Mouse (Mus musculus) heart, adult 2 months (tissue): Measurements from ENCODE around the gene Cfap77. TPM values are rescaled to one million over a fixed set of nuclear protein-coding genes. Genes with fewer than 3 reads are reported as not detected.

Source experiments
- DNase-seq, 2 experiments: peaks; one replicate each; pipeline ENCODE4 v3.0.0; 2021
- H3K27ac ChIP-seq: fragments of 200-600 bp; 2 replicates; pipeline ENCODE4 v1.8.1; 2022
- H3K27me3 ChIP-seq: fragments of 200-500 bp; 2 replicates; pipeline ENCODE4 v1.6.1; 2012; ENCODE audit warnings: mild to moderate bottlenecking, low read length, inconsistent platforms, mixed read lengths; ENCODE audit not compliant: control insufficient read depth, insufficient read depth
- H3K36me3 ChIP-seq: fragments of 200-500 bp; 2 replicates; pipeline ENCODE4 v1.6.1; 2012; ENCODE audit warnings: low read length, inconsistent platforms; ENCODE audit not compliant: control insufficient read depth, insufficient read depth
- H3K4me1 ChIP-seq: fragments of 200-500 bp; 2 replicates; pipeline ENCODE4 v1.6.1; 2011; ENCODE audit warnings: low read length; ENCODE audit not compliant: control insufficient read depth, insufficient read depth
- H3K4me3 ChIP-seq: fragments of 200-600 bp; 2 replicates; pipeline ENCODE4 v1.8.1; 2022
- H3K79me2 ChIP-seq: fragments of 200-500 bp; replicated peaks from 2 replicates; pipeline ENCODE4 v1.6.1; 2012; ENCODE audit warnings: mild to moderate bottlenecking, inconsistent platforms, low read length, moderate library complexity, mixed read lengths; ENCODE audit not compliant: control insufficient read depth, insufficient read depth
- H3K9ac ChIP-seq: fragments of 200-500 bp; 2 replicates; pipeline ENCODE4 v1.6.1; 2012; ENCODE audit warnings: low read depth, mild to moderate bottlenecking, control low read depth, inconsistent platforms, low read length, mixed read lengths
- CTCF ChIP-seq: fragments of 200-600 bp; IDR thresholded peaks from 2 replicates; pipeline ENCODE4 v1.8.1; 2022; ENCODE audit warnings: antibody characterized with exemption, mild to moderate bottlenecking, moderate library complexity
- EP300 ChIP-seq: fragments of 200-500 bp; IDR thresholded peaks from 2 replicates; pipeline ENCODE4 v1.6.1; 2011; ENCODE audit warnings: low read depth, low read length, control low read depth; ENCODE audit not compliant: insufficient read depth
- POLR2A ChIP-seq: fragments of 200-500 bp; IDR thresholded peaks from 2 replicates; pipeline ENCODE4 v1.6.1; 2011; ENCODE audit warnings: mild to moderate bottlenecking, low read depth, low read length, control low read depth; ENCODE audit not compliant: insufficient read depth
- WGBS: fragments of 180-500 bp; shearing (Covaris S2); methylation state at CpG from one replicate; pipeline ENCODE4 v1.1.7; 2018; 5-methylcytosine and 5-hydroxymethylcytosine counted together
- intact Hi-C: fragments of 180-260 bp; cut with DNase I; formaldehyde crosslinking; loops from one replicate; pipeline ENCODE4 v1.15.1; 2025
- polyA plus RNA-seq: library from polyadenylated mRNA; depleted of rRNA; stranded (reverse); fragments of >200 nt; gene quantifications from 2 replicates; pipeline ENCODE4 v1.2.3, GENCODE M21; 2012
- total RNA-seq, 2 experiments: library from RNA; stranded (reverse); gene quantifications; 2 replicates each; pipeline ENCODE4 v1.2.3; 2021

The Cfap77 gene
- total and polyA plus RNA-seq, 3 experiments, result 0.39 TPM; not detected in 2

GRCm38 (mm10) chr2:28904786-28905185 lies 150.1 kb downstream of the Cfap77 start:
- TF ChIP-seq CTCF (no peak), POLR2A (no peak), EP300 (no peak)
- whole genome bisulfite sequencing, result 81% methylated on average over 9 of the region's 9 CpGs
- Histone ChIP-seq H3K27ac (no peak overlapping the region), H3K27me3 (peaks cover 10% of the 10 kb centered on the region), H3K4me3 (no peak overlapping the region), H3K36me3 (no peaks in the 10 kb centered on the region), H3K79me2 (no peaks in the 10 kb centered on the region), H3K4me1 (no peaks in the 10 kb centered on the region; the same call in 1 of the 2 replicates), H3K9ac (no peak overlapping the region)
- intact Hi-C loops, result no loop called here
- DNase-seq, result no peak

- no peaks in the 10 kb centered on the region for H3K36me3 ChIP-seq
- DNase-seq, result no peak
- H3K4me3 ChIP-seq, result no peak overlapping the region
- no peak overlapping the region for H3K27ac ChIP-seq
- TF ChIP-seq EP300 (no peak), CTCF (no peak), POLR2A (no peak)
- no peak overlapping the region for H3K9ac ChIP-seq
- WGBS, result 90% methylated on average over 5 of the region's 5 CpGs
- H3K4me1 ChIP-seq, result no peaks in the 10 kb centered on the region; the same call in 1 of the 2 replicates
- H3K27me3 ChIP-seq, result peaks cover 1% of the 10 kb centered on the region; the same call in 1 of the 2 replicates
- intact Hi-C loops, result no loop called here
- no peaks in the 10 kb centered on the region for H3K79me2 ChIP-seq
Measured at GRCm38 (mm10) chr2:28903871-28904270, 151.0 kb downstream of the Cfap77 start.

- Histone ChIP-seq H3K27me3 (no peaks in the 10 kb centered on the region), H3K9ac (no peak overlapping the region), H3K36me3 (no peaks in the 10 kb centered on the region), H3K79me2 (no peaks in the 10 kb centered on the region), H3K4me1 (no peaks in the 10 kb centered on the region), H3K27ac (no peak overlapping the region), H3K4me3 (no peak overlapping the region)
- intact Hi-C loops, result no loop called here
- no peak for TF ChIP-seq EP300
- TF ChIP-seq CTCF, result no peak
- no peak for TF ChIP-seq POLR2A
- DNase-seq, result no peak
- WGBS, result 94% methylated on average over 8 of the region's 8 CpGs
Measured at GRCm38 (mm10) chr2:28902291-28902690, 152.6 kb downstream of the Cfap77 start.

- H3K27ac ChIP-seq, result no peak overlapping the region
- H3K36me3 ChIP-seq, result no peaks in the 10 kb centered on the region
- 87% methylated on average over 4 of the region's 4 CpGs for WGBS
Measured at GRCm38 (mm10) chr2:28897340-28897899, 157.4 kb downstream of the Cfap77 start.

GRCm38 (mm10) chr2:28895876-28896275 lies 159.0 kb downstream of the Cfap77 start:
- Histone ChIP-seq H3K36me3 (no peaks in the 10 kb centered on the region), H3K9ac (no peak overlapping the region), H3K4me3 (no peak overlapping the region), H3K27me3 (no peaks in the 10 kb centered on the region), H3K79me2 (no peaks in the 10 kb centered on the region), H3K4me1 (no peaks in the 10 kb centered on the region), H3K27ac (no peak overlapping the region)
- intact Hi-C loops, result no loop called here
- TF ChIP-seq POLR2A, result no peak
- no peak for TF ChIP-seq CTCF
- TF ChIP-seq EP300, result no peak
- 87% methylated on average over 7 of the region's 7 CpGs for WGBS
- no peak for DNase-seq

More at GRCm38 (mm10) chr2:28897340-28897899, 157.4 kb downstream of the Cfap77 start:
- intact Hi-C loops, result no loop called here
- Histone ChIP-seq H3K4me3 (no peak overlapping the region), H3K9ac (no peak overlapping the region), H3K4me1 (no peaks in the 10 kb centered on the region), H3K27me3 (no peaks in the 10 kb centered on the region), H3K79me2 (no peaks in the 10 kb centered on the region)
- DNase-seq, result no peak
- TF ChIP-seq CTCF (no peak), EP300 (no peak), POLR2A (no peak)

- no peak overlapping the region for H3K27ac ChIP-seq
Measured at GRCm38 (mm10) chr2:28893526-28893925, 161.3 kb downstream of the Cfap77 start.

More at GRCm38 (mm10) chr2:28893526-28893925, 161.3 kb downstream of the Cfap77 start:
- Histone ChIP-seq H3K4me3 (no peak overlapping the region), H3K36me3 (no peaks in the 10 kb centered on the region), H3K4me1 (no peaks in the 10 kb centered on the region), H3K79me2 (no peaks in the 10 kb centered on the region), H3K27me3 (no peaks in the 10 kb centered on the region), H3K9ac (no peak overlapping the region)
- intact Hi-C loops, result no loop called here
- DNase-seq, result no peak
- WGBS, result 85% methylated on average over 6 of the region's 6 CpGs
- TF ChIP-seq EP300, result no peak
- no peak for TF ChIP-seq CTCF
- TF ChIP-seq POLR2A, result no peak
